Mouse (Mus musculus): ENCODE data around the gene BC004004. TPM values are rescaled to one million over a fixed set of nuclear protein-coding genes. Genes with fewer than 3 reads are reported as not detected.

Gene BC004004
- total and polyA plus RNA-seq, 3 experiments, result 81.8 to 86.3 TPM; not detected in 1

DNA sequence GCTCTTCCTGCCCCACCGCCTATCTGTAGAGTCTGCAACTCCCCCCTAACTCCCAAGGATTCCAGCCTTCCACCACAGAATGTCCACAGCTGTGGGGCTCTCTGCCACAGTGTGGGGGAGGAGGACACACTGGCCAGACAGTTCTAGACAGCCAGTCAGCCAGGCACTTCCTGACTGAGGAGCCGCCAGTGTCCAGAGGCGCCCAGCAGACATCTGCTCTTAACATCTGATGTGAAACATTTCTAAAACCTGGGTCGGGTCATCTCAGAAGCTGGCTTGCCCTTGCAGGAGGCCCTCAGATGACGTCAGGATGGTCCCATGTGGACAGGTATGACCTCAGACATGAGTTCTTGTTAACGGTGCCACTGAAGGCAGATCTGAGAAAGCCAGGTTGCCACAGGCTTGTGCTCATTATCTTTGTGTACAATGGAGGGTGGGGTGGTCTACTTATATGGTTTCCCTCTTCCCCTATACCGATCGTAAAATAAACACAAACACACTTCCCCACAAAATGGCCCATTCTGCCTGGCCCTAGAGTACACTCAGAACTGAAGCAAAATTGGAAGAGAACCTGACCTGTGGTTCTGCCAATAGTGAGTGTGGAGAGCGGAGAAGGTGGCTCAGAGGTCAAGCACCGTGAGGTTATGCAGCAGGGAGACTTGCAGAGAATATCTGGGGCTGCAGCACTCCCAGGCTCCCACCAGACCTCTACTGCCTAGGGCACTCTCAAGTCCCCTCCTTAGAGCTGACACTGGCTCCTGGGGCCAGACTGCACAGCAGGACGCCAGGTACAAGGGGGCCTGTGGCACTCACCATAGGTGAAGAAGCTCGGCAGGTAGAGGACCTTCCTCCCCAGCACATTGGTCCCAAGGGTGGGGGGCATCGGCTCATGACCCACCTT is 73.7 kb downstream of the BC004004 start:
- Histone ChIP-seq H3K9me3 (replicated peaks; ENCODE audit: insufficient read depth, low read length) (no peaks in the 10 kb centered on the region), H3K9ac (ENCODE audit: control insufficient read depth, low read depth, low read length, poor library complexity, severe bottlenecking) (no peak overlapping the region), H3K4me1 (ENCODE audit: control insufficient read depth in 1 of 2, insufficient read depth in 2 of 2, low read length in 2 of 2) (peaks cover 2 to 18% of the 10 kb centered on the region in 2 experiments; a peak in 3 of 4 replicates), H3K27me3 (ENCODE audit: control insufficient read depth in 1 of 2, insufficient read depth in 2 of 2, low read length in 2 of 2) (no peaks in the 10 kb centered on the region), H3K36me3 (ENCODE audit: control insufficient read depth in 1 of 2, insufficient read depth in 2 of 2, low read length in 2 of 2) (peaks cover 0 to 9% of the 10 kb centered on the region in 2 experiments; a peak in 2 of 4 replicates), H3K27ac (ENCODE audit: control insufficient read depth, low read depth, low read length) (no peak overlapping the region), H3K79me2 (ENCODE audit: control insufficient read depth, insufficient read depth, low read length, poor library complexity) (peaks cover 14% of the 10 kb centered on the region), H3K4me3 (ENCODE audit: control insufficient read depth in 1 of 2, insufficient read depth in 1 of 2, low read depth in 2 of 2, low read length in 2 of 2) (no peak overlapping the region)
- no peak for TF ChIP-seq POLR2A (IDR thresholded peaks at IDR 0.05; ENCODE audit: control insufficient read depth in 1 of 2, insufficient read depth in 1 of 2, low read depth in 1 of 2, low read length in 2 of 2, poor library complexity in 1 of 2)
- TF ChIP-seq GATA1 (IDR thresholded peaks at IDR 0.05; ENCODE audit: low read depth, low read length), result no peak
- peak; percentile 18; the same call in 1 of the 2 replicates for TF ChIP-seq POLR2AphosphoS2 (IDR thresholded peaks at IDR 0.05; ENCODE audit: low read length)
- no peak for DNase-seq (ENCODE audit: low read depth, low spot score)

DNA sequence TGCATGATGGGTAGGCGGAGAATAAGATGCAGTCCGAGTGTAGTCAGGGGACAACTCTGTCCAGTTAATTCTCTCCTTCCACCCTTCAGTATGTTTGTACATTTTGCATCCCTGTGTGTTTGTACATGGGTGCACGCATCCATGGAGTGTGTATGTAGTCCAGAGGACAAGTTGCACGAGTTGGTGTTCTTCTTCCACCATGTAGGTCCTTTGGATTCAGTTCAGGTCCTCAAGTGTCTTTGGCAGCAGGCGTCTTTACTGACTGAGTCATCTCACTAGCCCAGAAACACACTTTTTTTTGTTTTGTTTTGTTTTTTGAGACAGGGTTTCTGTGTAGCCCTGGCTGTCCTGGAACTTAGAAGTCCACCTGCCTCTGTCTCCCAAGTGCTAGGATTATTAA is 74.7 kb downstream of the BC004004 start:
- no peak overlapping the region for H3K9ac ChIP-seq (ENCODE audit: control insufficient read depth, low read depth, low read length, poor library complexity, severe bottlenecking)
- TF ChIP-seq POLR2AphosphoS5 (IDR thresholded peaks at IDR 0.05; ENCODE audit: borderline replicate concordance, low read depth, low read length), result no peak
- TF ChIP-seq CTCF (IDR thresholded peaks at IDR 0.05 in 2 of 3, conservative IDR thresholded peaks at IDR 0.05 in 1 of 3; ENCODE audit: control insufficient read depth in 1 of 3, insufficient read depth in 1 of 3, low read depth in 2 of 3, low read length in 3 of 3, poor library complexity in 1 of 3, severe bottlenecking in 1 of 3), result no peak
- TF ChIP-seq GABPA (IDR thresholded peaks at IDR 0.05; ENCODE audit: low read depth, low read length), result no peak
- no peak for TF ChIP-seq MYB (IDR thresholded peaks at IDR 0.05; ENCODE audit: low read depth, low read length)
- TF ChIP-seq UBTF (IDR thresholded peaks at IDR 0.05; ENCODE audit: borderline replicate concordance, insufficient read depth, low read depth, low read length), result no peak
- TF ChIP-seq RAD21 (IDR thresholded peaks at IDR 0.05; ENCODE audit: low read depth, low read length), result no peak
- TF ChIP-seq POLR2A (IDR thresholded peaks at IDR 0.05; ENCODE audit: control insufficient read depth in 1 of 2, insufficient read depth in 1 of 2, low read depth in 1 of 2, low read length in 2 of 2, poor library complexity in 1 of 2), result no peak
- no peak for TF ChIP-seq MAX (IDR thresholded peaks at IDR 0.05; ENCODE audit: low read length)
- no peak for TF ChIP-seq MAFK (IDR thresholded peaks at IDR 0.05; ENCODE audit: borderline replicate concordance, low read depth, low read length)
- no peak for TF ChIP-seq TBP (IDR thresholded peaks at IDR 0.05; ENCODE audit: low read depth, low read length)
- no peak for TF ChIP-seq ZC3H11A (IDR thresholded peaks at IDR 0.05; ENCODE audit: low read depth, low read length)
- TF ChIP-seq JUND (IDR thresholded peaks at IDR 0.05; ENCODE audit: low read depth, low read length), result no peak
- no peak for TF ChIP-seq MXI1 (IDR thresholded peaks at IDR 0.05; ENCODE audit: low read depth, low read length)
- no peak for TF ChIP-seq ETS1 (IDR thresholded peaks at IDR 0.05; ENCODE audit: low read depth, low read length)
- no peak for TF ChIP-seq E2F4 (IDR thresholded peaks at IDR 0.05; ENCODE audit: borderline replicate concordance, low read depth, low read length)
- no peak for TF ChIP-seq MEF2A (IDR thresholded peaks at IDR 0.05; ENCODE audit: extremely low read depth, insufficient replicate concordance, low read depth, low read length, poor library complexity, severe bottlenecking)
- no peak for TF ChIP-seq ZKSCAN1 (IDR thresholded peaks at IDR 0.05; ENCODE audit: low read depth, low read length)
- DNase-seq (ENCODE audit: low read depth, low spot score), result peak; percentile 22
- peaks cover 2 to 21% of the 10 kb centered on the region in 2 experiments; a peak in 3 of 4 replicates for H3K4me1 ChIP-seq (ENCODE audit: control insufficient read depth in 1 of 2, insufficient read depth in 2 of 2, low read length in 2 of 2)
- no peaks in the 10 kb centered on the region for H3K27me3 ChIP-seq (ENCODE audit: control insufficient read depth in 1 of 2, insufficient read depth in 2 of 2, low read length in 2 of 2)
- H3K4me3 ChIP-seq (ENCODE audit: control insufficient read depth in 1 of 2, insufficient read depth in 1 of 2, low read depth in 2 of 2, low read length in 2 of 2), result no peak overlapping the region
- H3K36me3 ChIP-seq (ENCODE audit: control insufficient read depth in 1 of 2, insufficient read depth in 2 of 2, low read length in 2 of 2), result peaks cover 0 to 9% of the 10 kb centered on the region in 2 experiments; a peak in 2 of 4 replicates
- H3K9me3 ChIP-seq (replicated peaks; ENCODE audit: insufficient read depth, low read length), result no peaks in the 10 kb centered on the region
- peaks cover 19% of the 10 kb centered on the region for H3K79me2 ChIP-seq (ENCODE audit: control insufficient read depth, insufficient read depth, low read length, poor library complexity)
- no peak overlapping the region for H3K27ac ChIP-seq (ENCODE audit: control insufficient read depth, low read depth, low read length)

Measured in MEL (cell line).